8 mouse cellular contexts compared by ENCODE assay signal in the genomic region with DNA sequence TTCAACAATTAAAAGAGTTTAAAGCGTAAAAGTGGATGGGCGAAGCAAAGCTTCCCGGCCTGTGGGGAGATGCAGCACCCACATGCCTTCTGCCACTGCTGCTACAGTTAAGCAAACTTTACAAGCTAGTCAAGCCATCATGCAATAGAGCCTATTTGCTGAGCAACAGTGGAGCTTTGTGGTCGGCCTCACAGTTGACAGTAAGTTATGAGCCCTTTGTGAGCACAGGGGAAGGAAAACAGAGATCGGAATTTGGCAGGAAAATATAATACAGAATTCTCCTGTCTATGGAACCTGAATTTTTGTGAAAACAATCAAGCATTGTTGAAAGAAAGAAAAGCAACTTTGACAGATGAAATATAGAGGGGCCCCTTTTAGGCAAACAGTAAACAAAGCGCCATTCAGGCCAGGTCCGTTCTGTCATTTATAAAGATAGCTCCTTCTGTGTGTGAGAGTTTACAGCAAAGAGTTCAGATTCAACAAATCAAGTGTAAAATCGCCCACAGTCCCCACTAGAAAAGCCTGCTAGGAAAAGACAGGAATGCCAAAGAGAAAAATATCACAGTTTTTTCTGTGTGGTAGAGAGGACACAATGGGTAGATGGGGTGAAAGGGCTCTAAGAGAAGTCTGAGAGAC.
DNase-seq lines count a peak whose midpoint lies in the region; ATAC-seq lines count a peak whose summit lies in the region.

No protein-coding gene starts in this region.

- no peak for DNase-seq in kidney, postnatal 25 days
- peak; percentile 29 for DNase-seq in embryonic facial prominence, embryonic 11.5 days (ENCODE audit: low spot score)
- DNase-seq in hindbrain, embryonic 11.5 days (ENCODE audit: low spot score): peak; percentile 38
- peak; percentile 46 for DNase-seq in midbrain, embryonic 14.5 days
- no peak for DNase-seq in adrenal gland, postnatal 10 days
- DNase-seq in left cerebral cortex, adult 8-10 months (ENCODE audit: low spot score in 2 of 2): no peak
- DNase-seq in thymus, postnatal 4 days: no peak

- H3K27me3 ChIP-seq in kidney, embryonic 16.5 days (ENCODE audit: insufficient read depth, low read length): peaks cover 9% of the 10 kb centered on the region; the same call in 1 of the 2 replicates
- no peaks in the 10 kb centered on the region for H3K27me3 ChIP-seq in embryonic facial prominence, embryonic 11.5 days (ENCODE audit: control insufficient read depth, insufficient read depth, low read length)
- no peaks in the 10 kb centered on the region for H3K27me3 ChIP-seq in hindbrain, embryonic 11.5 days (ENCODE audit: control insufficient read depth, insufficient read depth, low read length)
- no peaks in the 10 kb centered on the region for H3K27me3 ChIP-seq in midbrain, embryonic 14.5 days (ENCODE audit: control insufficient read depth, insufficient read depth, low read length)

- H3K4me2 ChIP-seq in kidney, embryonic 16.5 days (replicated peaks; ENCODE audit: low read depth, low read length): no peak overlapping the region
- H3K4me2 ChIP-seq in embryonic facial prominence, embryonic 11.5 days (ENCODE audit: low read depth, low read length): no peak overlapping the region
- 0 out of 2 replicates have a peak overlapping the region, but pooled peaks have one; percentile 6 for H3K4me2 ChIP-seq in hindbrain, embryonic 11.5 days (replicated peaks; ENCODE audit: low read depth, low read length)
- no peak overlapping the region for H3K4me2 ChIP-seq in midbrain, embryonic 14.5 days (ENCODE audit: low read length)

- H3K27ac ChIP-seq in kidney, embryonic 16.5 days (ENCODE audit: low read length): peak overlapping the region; percentile 52; the same call in 1 of the 2 replicates
- no peak overlapping the region for H3K27ac ChIP-seq in embryonic facial prominence, embryonic 11.5 days (replicated peaks; ENCODE audit: low read depth, low read length)
- peak overlapping the region; percentile 8 for H3K27ac ChIP-seq in hindbrain, embryonic 11.5 days (ENCODE audit: low read depth, low read length)
- H3K27ac ChIP-seq in midbrain, embryonic 14.5 days (replicated peaks; ENCODE audit: low read depth, low read length): no peak overlapping the region; the same call in 1 of the 2 replicates

- no peak overlapping the region for H3K9ac ChIP-seq in kidney, embryonic 16.5 days (replicated peaks; ENCODE audit: low read length)
- no peak overlapping the region for H3K9ac ChIP-seq in embryonic facial prominence, embryonic 11.5 days (replicated peaks; ENCODE audit: low read length)
- no peak overlapping the region for H3K9ac ChIP-seq in hindbrain, embryonic 11.5 days (ENCODE audit: low read depth, low read length)
- H3K9ac ChIP-seq in midbrain, embryonic 14.5 days (replicated peaks; ENCODE audit: low read length): no peak overlapping the region

- peak; percentile 51; the same call in 1 of the 2 replicates for ATAC-seq in kidney, embryonic 16.5 days (ENCODE audit: low FRiP score, low TSS enrichment)
- ATAC-seq in embryonic facial prominence, embryonic 11.5 days (replicated peaks; ENCODE audit: insufficient number of reproducible peaks, low FRiP score, low TSS enrichment, low read depth): no peak
- peak; percentile 43; the same call in 1 of the 2 replicates for ATAC-seq in hindbrain, embryonic 11.5 days (ENCODE audit: low FRiP score)
- no peak for ATAC-seq in midbrain, embryonic 14.5 days (ENCODE audit: low FRiP score, low TSS enrichment)

- no peak overlapping the region for H3K4me3 ChIP-seq in kidney, embryonic 16.5 days (ENCODE audit: low read length)
- H3K4me3 ChIP-seq in embryonic facial prominence, embryonic 11.5 days (ENCODE audit: low read depth, low read length): no peak overlapping the region
- H3K4me3 ChIP-seq in hindbrain, embryonic 11.5 days (ENCODE audit: low read depth, low read length): no peak overlapping the region
- no peak overlapping the region for H3K4me3 ChIP-seq in midbrain, embryonic 14.5 days (replicated peaks; ENCODE audit: low read depth, low read length)

- no peaks in the 10 kb centered on the region for H3K36me3 ChIP-seq in kidney, embryonic 16.5 days (ENCODE audit: insufficient read depth, low read length)
- no peaks in the 10 kb centered on the region for H3K36me3 ChIP-seq in embryonic facial prominence, embryonic 11.5 days (replicated peaks; ENCODE audit: control insufficient read depth, insufficient read depth, low read depth, low read length)
- no peaks in the 10 kb centered on the region for H3K36me3 ChIP-seq in hindbrain, embryonic 11.5 days (ENCODE audit: control insufficient read depth, insufficient read depth, low read length)
- H3K36me3 ChIP-seq in midbrain, embryonic 14.5 days (ENCODE audit: control insufficient read depth, insufficient read depth, low read length): no peaks in the 10 kb centered on the region

- 30% methylated on average over 8 of the region's 8 CpGs for WGBS in kidney, embryonic 16.5 days
- 45% methylated on average over 8 of the region's 8 CpGs for WGBS in embryonic facial prominence, embryonic 11.5 days
- 45% methylated on average over 8 of the region's 8 CpGs for WGBS in hindbrain, embryonic 11.5 days
- WGBS in midbrain, embryonic 14.5 days: 40% methylated on average over 8 of the region's 8 CpGs

- no peaks in the 10 kb centered on the region for H3K9me3 ChIP-seq in kidney, embryonic 16.5 days (ENCODE audit: low read length)
- H3K9me3 ChIP-seq in embryonic facial prominence, embryonic 11.5 days (replicated peaks; ENCODE audit: control insufficient read depth, low read length): no peaks in the 10 kb centered on the region
- no peaks in the 10 kb centered on the region for H3K9me3 ChIP-seq in hindbrain, embryonic 11.5 days (ENCODE audit: control insufficient read depth, low read length)
- H3K9me3 ChIP-seq in midbrain, embryonic 14.5 days (ENCODE audit: control insufficient read depth, low read length): no peaks in the 10 kb centered on the region

- peaks cover 19% of the 10 kb centered on the region for H3K4me1 ChIP-seq in kidney, embryonic 16.5 days (ENCODE audit: insufficient read depth, low read length)
- no peaks in the 10 kb centered on the region; the same call in 1 of the 2 replicates for H3K4me1 ChIP-seq in embryonic facial prominence, embryonic 11.5 days (ENCODE audit: control insufficient read depth, insufficient read depth, low read length)
- peaks cover 5% of the 10 kb centered on the region; the same call in 1 of the 2 replicates for H3K4me1 ChIP-seq in hindbrain, embryonic 11.5 days (replicated peaks; ENCODE audit: control insufficient read depth, insufficient read depth, low read length)
- H3K4me1 ChIP-seq in midbrain, embryonic 14.5 days (ENCODE audit: control insufficient read depth, insufficient read depth, low read length): peaks cover 19% of the 10 kb centered on the region

Comparison
In these comparisons a context has a peak if more than half of its experiments do, and no peak if none do; other contexts are left out.
1. ATAC-seq: peak in kidney, embryonic 16.5 days (single experiment) and hindbrain, embryonic 11.5 days (single experiment); none in embryonic facial prominence, embryonic 11.5 days (single experiment) and midbrain, embryonic 14.5 days (single experiment).
2. H3K27ac ChIP-seq: peak in kidney, embryonic 16.5 days (single experiment) and hindbrain, embryonic 11.5 days (single experiment); none in embryonic facial prominence, embryonic 11.5 days (single experiment) and midbrain, embryonic 14.5 days (single experiment).
3. DNase-seq: peak in embryonic facial prominence, embryonic 11.5 days (single experiment), hindbrain, embryonic 11.5 days (single experiment) and midbrain, embryonic 14.5 days (single experiment); none in kidney, postnatal 25 days (0 of 2), adrenal gland, postnatal 10 days (single experiment), left cerebral cortex, adult 8-10 months (0 of 2) and thymus, postnatal 4 days (single experiment).